Mouse (Mus musculus): Measurements from ENCODE around the gene Majin.

The Majin gene

DNA sequence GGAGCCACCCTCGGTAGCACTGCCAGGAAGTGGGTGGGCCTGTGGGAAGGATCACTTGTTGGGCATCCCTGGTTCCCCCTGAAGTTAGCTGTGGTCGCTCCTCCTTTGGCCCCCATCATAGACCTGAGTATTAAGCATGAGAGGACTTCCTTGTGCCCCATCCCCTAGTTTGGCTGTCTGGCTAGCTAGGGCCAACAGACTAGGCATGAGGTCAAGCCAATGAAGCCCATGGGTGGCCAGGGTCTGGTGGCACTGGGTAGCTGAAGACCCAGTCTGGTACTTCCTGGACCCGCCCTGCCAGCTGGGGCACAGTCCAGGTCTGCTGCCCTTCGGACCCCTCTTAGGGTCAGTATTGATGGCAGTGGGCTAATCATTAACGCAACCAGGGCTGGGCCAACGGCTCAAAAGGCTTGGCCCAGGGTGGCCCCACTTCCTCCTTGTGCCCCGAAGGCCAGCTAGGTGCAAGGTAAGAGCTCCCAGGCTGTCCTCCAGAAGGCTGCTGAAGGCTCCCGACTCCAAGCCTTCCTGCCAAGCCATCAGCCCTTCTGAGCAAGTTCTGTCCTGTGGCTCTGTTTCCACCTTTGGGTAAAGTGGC, 78.7 kb downstream of the Majin start:
- no peak for DNase-seq (ENCODE audit: low spot score in 2 of 2)

DNA sequence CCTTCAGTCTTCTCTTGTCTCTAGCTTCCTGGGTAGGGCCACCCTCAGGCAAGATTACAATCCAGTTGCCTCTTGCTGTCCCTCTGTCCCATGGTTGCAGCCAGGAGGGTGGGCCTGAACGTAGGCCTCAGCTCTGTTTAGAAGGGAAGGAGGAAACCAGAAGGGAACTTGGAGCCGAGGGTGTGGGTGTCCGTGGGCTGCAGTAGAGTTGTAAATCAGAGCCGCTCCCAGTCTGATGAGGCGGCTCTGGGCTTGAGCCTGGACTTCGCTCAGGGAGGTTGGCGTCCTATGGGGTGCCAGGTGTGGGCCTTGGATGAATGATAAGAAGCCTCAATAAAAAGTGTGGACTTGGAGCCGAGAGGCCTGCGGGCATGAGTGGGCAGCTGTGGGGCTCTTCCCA, 80.0 kb downstream of the Majin start:
- DNase-seq (ENCODE audit: low spot score in 2 of 2), result no peak

DNA sequence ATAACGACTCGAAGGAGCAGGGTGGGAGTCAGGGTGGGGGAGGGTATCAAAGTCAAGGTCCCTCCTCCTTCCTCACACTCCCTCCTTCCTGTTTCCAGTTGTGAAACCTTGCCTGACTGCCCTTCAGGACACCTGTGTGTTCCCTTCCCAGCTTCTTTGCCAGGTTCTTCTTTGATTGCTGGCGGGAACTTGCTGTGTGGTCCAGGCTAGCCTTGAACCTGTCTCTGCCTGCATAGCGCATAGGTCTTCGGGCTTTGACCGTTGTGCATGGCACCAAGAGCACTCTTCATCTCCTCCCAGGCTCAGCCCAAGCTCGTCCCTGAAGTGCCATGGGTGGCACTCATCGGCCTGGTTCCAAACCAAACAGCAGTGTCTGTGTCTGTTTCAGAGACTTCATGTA, 80.8 kb downstream of the Majin start:
- DNase-seq (ENCODE audit: low spot score in 2 of 2), result no peak

DNA sequence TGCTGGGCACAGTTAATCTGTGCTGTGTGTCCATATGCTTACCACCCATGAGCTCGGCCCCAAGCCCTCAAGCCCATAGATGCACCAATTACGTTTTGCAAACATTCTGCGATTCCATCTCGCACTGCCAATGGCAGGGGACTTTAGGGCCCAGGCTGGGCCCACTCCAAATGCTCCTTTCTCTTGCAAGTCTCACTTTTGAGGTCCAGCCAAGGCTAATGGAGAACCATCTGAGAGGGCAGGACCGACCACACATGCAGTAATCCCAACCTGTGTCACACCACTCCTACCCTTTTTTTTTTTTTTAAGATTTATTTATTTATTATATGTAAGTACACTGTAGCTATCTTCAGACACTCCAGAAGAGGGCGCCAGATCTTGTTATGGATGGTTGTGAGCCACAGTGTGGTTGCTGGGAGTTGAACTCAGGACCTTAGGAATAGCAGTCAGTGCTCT, 81.6 kb downstream of the Majin start:
- no peak for DNase-seq (ENCODE audit: low spot score in 2 of 2)

DNA sequence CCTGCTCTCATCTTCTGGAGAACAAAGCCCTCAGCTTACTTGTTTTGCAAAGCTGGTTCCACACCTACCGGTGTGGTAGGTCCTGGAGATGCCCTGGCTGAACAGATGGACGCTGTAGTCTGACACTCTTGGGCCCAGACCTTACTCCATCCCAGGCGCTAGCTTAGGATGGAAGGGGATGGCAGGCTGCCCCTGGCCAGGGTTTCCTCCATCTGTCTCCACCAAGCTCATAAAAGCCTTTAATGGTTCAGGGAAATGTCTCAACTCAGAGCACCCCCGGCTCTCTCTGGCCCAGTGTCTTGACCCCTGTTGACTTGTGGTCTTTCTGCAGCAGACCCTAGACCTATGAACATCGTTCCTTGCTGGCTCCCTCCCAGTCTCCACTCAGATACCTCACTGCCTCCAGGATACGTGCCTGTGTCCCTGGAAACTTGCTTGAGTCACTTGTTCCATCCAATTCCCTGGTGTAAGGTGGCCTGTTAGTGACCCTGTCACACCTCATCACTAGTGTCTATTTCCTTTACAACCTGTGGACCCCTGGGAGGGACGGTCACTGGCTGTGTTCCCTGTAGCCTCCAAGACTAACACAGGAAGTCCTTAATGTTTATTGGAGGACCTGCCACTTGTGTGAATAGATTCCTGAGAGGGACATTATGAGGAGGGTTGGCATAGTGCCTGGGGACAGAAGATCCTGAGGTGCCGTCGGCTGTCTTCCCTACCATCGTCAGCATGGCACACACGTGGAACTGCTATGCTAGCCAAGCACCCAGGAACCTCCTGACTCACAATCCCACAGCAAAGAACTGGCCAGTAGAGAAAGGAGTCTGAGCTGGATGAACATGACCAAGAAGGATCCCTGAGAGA, 83.3 kb downstream of the Majin start:
- no peak for DNase-seq (ENCODE audit: low spot score in 2 of 2)

DNA sequence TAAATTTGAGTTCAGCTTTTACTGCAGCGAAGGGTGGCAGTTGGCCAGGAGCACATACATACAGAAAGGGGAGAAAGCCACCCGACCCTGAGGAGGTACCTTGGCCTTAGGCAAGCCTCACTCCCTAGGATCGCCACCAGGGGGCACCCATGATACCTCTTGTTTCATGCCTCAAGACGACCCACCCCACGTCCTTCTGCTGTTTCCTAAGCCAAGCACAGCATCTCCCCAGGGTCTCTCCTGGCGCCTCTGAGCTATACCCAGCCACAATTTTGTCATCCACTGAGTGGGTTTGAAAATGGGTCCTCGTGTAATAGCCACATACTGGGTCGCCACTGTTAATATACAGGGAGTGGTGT, 84.0 kb downstream of the Majin start:
- DNase-seq (ENCODE audit: low spot score in 2 of 2), result peak; percentile 78 to 94

DNA sequence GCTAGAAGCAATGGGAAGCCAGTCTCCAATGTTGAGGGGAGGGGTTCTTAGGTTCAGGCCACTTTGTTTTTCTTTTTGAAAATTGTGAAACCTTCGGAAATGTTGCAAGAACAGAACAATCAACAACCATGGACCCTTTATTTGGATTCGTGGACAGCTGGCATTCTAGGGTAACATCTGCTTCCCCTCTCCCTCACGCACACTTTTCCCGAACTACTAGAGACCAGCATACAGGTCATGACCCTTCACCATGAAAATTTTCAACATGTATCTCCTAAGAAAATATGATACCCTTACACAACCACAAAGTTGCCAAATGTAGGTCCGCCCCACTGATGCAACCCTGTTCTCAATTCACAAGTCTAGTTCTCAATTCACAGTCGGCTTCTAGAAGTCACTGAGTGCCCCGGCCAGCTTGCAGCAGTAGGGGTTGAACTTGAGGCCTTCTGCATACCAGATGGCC, 84.5 kb downstream of the Majin start:
- no peak for DNase-seq (ENCODE audit: low spot score in 2 of 2)

DNA sequence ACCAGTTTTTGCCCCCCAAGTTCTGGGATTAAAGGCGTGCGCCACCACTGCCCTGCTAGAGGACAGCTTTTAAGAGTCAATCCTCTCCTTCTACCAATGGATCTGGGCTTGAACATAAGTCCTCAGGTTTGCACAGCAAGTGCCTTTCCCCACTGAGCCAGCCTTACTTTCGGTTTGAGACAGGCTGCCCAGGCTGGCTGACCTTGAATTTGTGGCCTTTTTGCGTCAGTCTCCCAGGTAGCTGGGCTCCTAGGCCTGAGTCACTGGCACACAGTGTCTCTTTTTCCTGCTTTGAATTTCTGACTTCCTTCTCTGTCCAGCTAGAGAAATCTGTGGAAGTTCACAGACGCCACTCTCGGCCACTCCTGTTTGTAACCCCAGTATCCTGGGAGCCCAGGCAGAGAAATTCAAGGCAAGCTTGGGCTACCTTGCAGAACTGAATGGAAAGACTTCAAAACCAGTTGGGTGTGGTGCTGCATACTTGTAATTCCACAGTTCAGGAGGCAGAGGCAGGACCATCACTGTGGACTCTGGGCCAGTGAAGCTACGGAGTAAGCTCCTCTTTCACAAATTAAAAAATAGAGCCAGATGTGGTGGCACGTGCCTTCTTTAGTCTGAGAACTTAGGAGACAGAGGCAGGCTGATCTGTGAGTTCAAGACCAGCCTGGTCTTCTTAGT, 85.7 kb downstream of the Majin start:
- no peak for DNase-seq (ENCODE audit: low spot score in 2 of 2)

DNA sequence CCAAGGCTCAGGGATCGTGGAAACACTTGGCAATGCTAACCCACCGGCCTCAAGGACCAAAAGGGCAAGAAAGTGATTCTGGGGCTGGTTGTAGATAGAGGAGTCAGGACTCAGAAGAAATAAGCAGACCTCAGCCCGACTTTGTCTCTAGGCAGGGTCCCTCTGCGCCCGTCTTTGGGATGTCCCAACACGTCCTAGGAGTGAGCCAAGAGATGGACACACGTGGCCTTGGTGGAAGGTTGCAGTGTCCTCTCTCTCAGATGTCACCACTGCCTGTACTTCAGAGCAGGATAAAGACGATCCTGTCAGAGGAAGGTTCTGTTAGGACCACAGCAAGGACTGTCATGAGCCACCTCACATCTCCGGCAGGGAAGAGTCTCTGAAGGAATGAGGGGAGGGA, 86.5 kb downstream of the Majin start:
- no peak for DNase-seq (ENCODE audit: low spot score in 2 of 2)

DNA sequence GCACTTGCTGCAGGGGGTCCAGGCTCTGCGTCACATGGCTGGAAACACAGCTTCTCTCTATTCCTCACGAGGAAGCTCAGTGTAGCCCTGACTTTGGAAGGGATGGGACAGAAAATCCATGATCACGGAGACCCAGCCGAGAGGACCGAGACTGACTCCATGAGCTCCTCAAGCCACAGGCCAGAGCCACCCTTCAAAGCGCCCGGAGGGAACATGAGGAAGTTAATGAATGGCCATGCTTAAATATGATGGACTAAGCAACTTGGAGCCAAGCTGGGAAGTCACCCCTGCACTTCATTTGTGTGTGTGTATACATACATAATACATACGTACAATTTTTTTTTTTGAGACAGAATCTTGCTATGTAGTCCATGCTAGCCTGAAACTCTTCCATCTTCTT, 87.0 kb downstream of the Majin start:
- DNase-seq (ENCODE audit: low spot score in 2 of 2), result no peak

DNA sequence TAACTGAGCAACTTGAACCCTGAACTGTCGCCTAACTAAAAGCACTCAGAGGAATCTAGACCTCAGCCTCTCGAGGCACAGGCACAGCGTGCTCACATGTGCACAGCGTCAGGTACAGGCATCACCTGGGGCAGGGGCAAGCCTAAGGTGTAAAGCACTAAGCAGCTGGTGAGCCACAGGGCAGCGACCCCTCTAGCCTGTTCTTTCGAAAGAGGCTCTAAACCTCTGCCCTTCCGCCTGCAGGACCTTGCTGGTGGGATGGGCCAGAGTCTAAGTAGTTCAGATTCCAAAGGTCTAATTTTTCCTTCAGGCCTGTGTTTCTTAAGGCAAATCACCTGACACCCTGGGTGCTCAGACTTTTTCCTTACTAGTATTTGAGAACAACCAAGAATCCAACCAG, 87.9 kb downstream of the Majin start:
- no peak for DNase-seq (ENCODE audit: low spot score in 2 of 2)

DNA sequence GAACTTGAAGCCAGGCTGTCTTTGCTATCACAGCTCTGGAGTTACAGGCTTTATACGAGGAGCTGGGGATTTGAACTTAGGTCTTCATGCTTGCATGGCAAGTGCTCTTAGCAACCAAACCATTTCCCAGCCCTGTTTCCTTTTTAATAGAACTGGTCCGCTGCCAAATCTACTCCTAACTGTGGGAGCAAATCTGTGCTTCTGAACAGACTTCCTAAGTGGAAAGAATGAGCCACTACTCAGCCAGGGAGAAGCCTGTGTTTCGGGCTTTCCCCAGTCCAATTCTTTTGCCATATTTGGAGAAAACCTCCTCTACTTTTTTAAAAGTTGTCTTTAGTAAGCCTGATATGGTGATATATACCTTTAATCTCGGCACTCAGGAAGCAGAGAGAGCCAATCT, 88.5 kb downstream of the Majin start:
- DNase-seq (ENCODE audit: low spot score in 2 of 2), result no peak

DNA sequence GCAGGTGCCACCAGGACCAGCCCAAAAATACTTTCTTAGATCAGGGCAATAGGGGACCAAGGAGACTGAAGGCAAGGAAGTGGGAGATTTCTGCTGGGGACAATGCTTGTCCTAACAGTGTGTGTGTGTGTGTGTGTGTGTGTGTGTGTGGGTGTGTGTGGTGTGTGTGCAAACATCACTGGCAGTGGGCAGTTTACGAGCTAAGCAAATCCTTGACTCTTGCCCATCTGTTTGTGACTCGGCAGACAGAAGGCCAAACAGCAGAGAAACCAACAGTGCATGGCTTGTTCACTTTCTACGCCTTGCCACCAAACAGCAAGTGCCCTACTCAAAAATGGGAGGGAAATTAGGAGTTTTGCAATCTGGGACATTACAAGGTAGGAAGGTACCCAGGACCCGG, 89.4 kb downstream of the Majin start:
- no peak for DNase-seq (ENCODE audit: low spot score in 2 of 2)
